Mouse (Mus musculus): ENCODE measurements around the gene Ap3m1.

GRCm38 (mm10) chr14:21031783-21032511 is 20.4 kb downstream of the Ap3m1 start:
- TF ChIP-seq CTCF (IDR thresholded peaks at IDR 0.05) (0 out of 2 replicates have a peak, but pooled peaks have one; percentile 17), POLR2A (IDR thresholded peaks at IDR 0.05; ENCODE audit: insufficient read depth, low read depth, low read length) (no peak; the same call in 1 of the 2 replicates)

All from heart, adult 2 months (tissue).